Mouse (Mus musculus) 3134 (cell line): Measurements from ENCODE around the gene Srrm4.

Experiments
- DNase-seq: peaks from one replicate; pipeline ENCODE4 v3.0.0-alpha.2; 2011; ENCODE audit warnings: low spot score; ENCODE audit not compliant: insufficient read length; ENCODE audit errors: extremely low read depth

The Srrm4 gene

GRCm38 (mm10) chr5:116591346-116592048 is at the start of gene Srrm4:
TSS of gene Srrm4 (minus strand) at chr5:116591817.
- no peak for DNase-seq

GRCm38 (mm10) chr5:116592801-116593430 is 1.3 kb upstream of the Srrm4 start:
- no peak for DNase-seq

- no peak for DNase-seq
These were observed 608 bp upstream of the Srrm4 start for GRCm38 (mm10) chr5:116592049-116592800.

- DNase-seq, result no peak
These were observed 919 bp downstream of the Srrm4 start for GRCm38 (mm10) chr5:116590698-116591097.

- no peak for DNase-seq
These were observed 2.0 kb downstream of the Srrm4 start for GRCm38 (mm10) chr5:116589631-116590030.

- no peak for DNase-seq
These were observed 2.8 kb downstream of the Srrm4 start for GRCm38 (mm10) chr5:116588836-116589235.

GRCm38 (mm10) chr5:116579533-116579932 is 12.1 kb downstream of the Srrm4 start:
- no peak for DNase-seq

GRCm38 (mm10) chr5:116577082-116577481 is 14.5 kb downstream of the Srrm4 start:
- DNase-seq, result no peak

GRCm38 (mm10) chr5:116573307-116573706 is 18.3 kb downstream of the Srrm4 start:
- no peak for DNase-seq

GRCm38 (mm10) chr5:116571936-116572335 is 19.7 kb downstream of the Srrm4 start:
- no peak for DNase-seq

GRCm38 (mm10) chr5:116571232-116571861 is 20.3 kb downstream of the Srrm4 start:
- DNase-seq, result no peak

- DNase-seq, result no peak
These were observed 21.1 kb downstream of the Srrm4 start for GRCm38 (mm10) chr5:116570566-116570965.

GRCm38 (mm10) chr5:116569629-116570028 is 22.0 kb downstream of the Srrm4 start:
- no peak for DNase-seq

- no peak for DNase-seq
These were observed 23.6 kb downstream of the Srrm4 start for GRCm38 (mm10) chr5:116568050-116568449.

GRCm38 (mm10) chr5:116567298-116567697 is 24.3 kb downstream of the Srrm4 start:
- no peak for DNase-seq

- DNase-seq, result no peak
These were observed 25.1 kb downstream of the Srrm4 start for GRCm38 (mm10) chr5:116566385-116567045.

- DNase-seq, result peak; percentile 55
These were observed 26.0 kb downstream of the Srrm4 start for GRCm38 (mm10) chr5:116565573-116565972.

GRCm38 (mm10) chr5:116564391-116564790 is 27.2 kb downstream of the Srrm4 start:
- DNase-seq, result no peak

- DNase-seq, result no peak
These were observed 27.9 kb downstream of the Srrm4 start for GRCm38 (mm10) chr5:116563713-116564112.

GRCm38 (mm10) chr5:116559091-116559490 is 32.5 kb downstream of the Srrm4 start:
- DNase-seq, result no peak

- DNase-seq, result no peak
These were observed 35.0 kb downstream of the Srrm4 start for GRCm38 (mm10) chr5:116556614-116557013.
